Mouse (Mus musculus) kidney, adult 2 months (tissue): Measurements from ENCODE around the gene Rasl10a. TPM values are rescaled to one million over a fixed set of nuclear protein-coding genes. Genes with fewer than 3 reads are reported as not detected.

Source experiments
- DNase-seq: peaks from one replicate; pipeline ENCODE4 v3.0.0; 2021
- H3K27ac ChIP-seq: fragments of 200-500 bp; 2 replicates; pipeline ENCODE4 v1.5.1; 2012; ENCODE audit warnings: low read depth, low read length, control low read depth, inconsistent platforms; ENCODE audit not compliant: insufficient read depth
- H3K27me3 ChIP-seq: fragments of 200-500 bp; replicated peaks from 2 replicates; pipeline ENCODE4 v1.6.1; 2012; ENCODE audit warnings: mild to moderate bottlenecking, moderate library complexity, low read length, inconsistent platforms; ENCODE audit not compliant: control insufficient read depth, insufficient read depth
- H3K36me3 ChIP-seq: fragments of 200-500 bp; 2 replicates; pipeline ENCODE4 v1.6.1; 2012; ENCODE audit warnings: mild to moderate bottlenecking, moderate library complexity, low read length, inconsistent platforms; ENCODE audit not compliant: control insufficient read depth, insufficient read depth
- H3K4me1 ChIP-seq: fragments of 200-500 bp; 2 replicates; pipeline ENCODE4 v1.6.1; 2011; ENCODE audit warnings: low read length; ENCODE audit not compliant: control insufficient read depth, insufficient read depth
- H3K4me3 ChIP-seq: fragments of 200-500 bp; 2 replicates; pipeline ENCODE4 v1.5.1; 2011; ENCODE audit warnings: mild to moderate bottlenecking, low read depth, low read length, control low read depth; ENCODE audit not compliant: insufficient read depth
- CTCF ChIP-seq: fragments of 200-500 bp; conservative IDR thresholded peaks from 2 replicates; pipeline ENCODE4 v1.5.1; 2011; ENCODE audit warnings: low read depth, mild to moderate bottlenecking, control low read depth, low read length, moderate library complexity, mixed read lengths; ENCODE audit not compliant: insufficient read depth, insufficient read length
- POLR2A ChIP-seq: fragments of 200-500 bp; IDR thresholded peaks from one replicate; pipeline ENCODE4 v1.6.1; 2011; ENCODE audit warnings: low read depth, low read length, control low read depth
- WGBS: fragments of 180-500 bp; shearing (Covaris S2); methylation state at CpG from one replicate; pipeline ENCODE4 v1.1.7; 2018; 5-methylcytosine and 5-hydroxymethylcytosine counted together
- polyA plus RNA-seq: library from polyadenylated mRNA; depleted of rRNA; stranded (reverse); fragments of >200 nt; gene quantifications from 2 replicates; pipeline ENCODE4 v1.2.3, GENCODE M21; 2012

Rasl10a gene
- polyA plus RNA-seq, 1 experiment: 1.1 TPM

- H3K27ac ChIP-seq: no peak overlapping the region
- H3K4me1 ChIP-seq: peaks cover 16% of the 10 kb centered on the region
- peak; percentile 34 for DNase-seq
- WGBS: 33% methylated on average over 27 of the region's 27 CpGs
- H3K4me3 ChIP-seq: no peak overlapping the region
- TF ChIP-seq POLR2A (no peak), CTCF (peak; percentile 72)
- no peaks in the 10 kb centered on the region for H3K36me3 ChIP-seq
- H3K27me3 ChIP-seq: no peaks in the 10 kb centered on the region
These were observed 1.8 kb downstream of the Rasl10a start for GRCm38 (mm10) chr11:5059704-5060156.

GRCm38 (mm10) chr11:5060756-5061412 is 3.0 kb downstream of the Rasl10a start:
- peaks cover 16% of the 10 kb centered on the region for H3K4me1 ChIP-seq
- H3K27me3 ChIP-seq: no peaks in the 10 kb centered on the region
- DNase-seq: no peak
- WGBS: 88% methylated on average over 28 of the region's 28 CpGs
- TF ChIP-seq POLR2A (no peak), CTCF (no peak)
- no peaks in the 10 kb centered on the region for H3K36me3 ChIP-seq
- no peak overlapping the region for H3K27ac ChIP-seq
- H3K4me3 ChIP-seq: no peak overlapping the region

GRCm38 (mm10) chr11:5061413-5062139 is 3.6 kb downstream of the Rasl10a start:
- Histone ChIP-seq H3K27ac (no peak overlapping the region), H3K27me3 (no peaks in the 10 kb centered on the region), H3K4me1 (peaks cover 16% of the 10 kb centered on the region), H3K4me3 (peak overlapping the region; percentile 21; the same call in 1 of the 2 replicates), H3K36me3 (no peaks in the 10 kb centered on the region)
- DNase-seq: peak; percentile 96
- TF ChIP-seq CTCF (no peak), POLR2A (no peak)
- 22% methylated on average over 61 of the region's 62 CpGs for WGBS

- Histone ChIP-seq H3K4me1 (peaks cover 16% of the 10 kb centered on the region), H3K27me3 (no peaks in the 10 kb centered on the region), H3K4me3 (no peak overlapping the region), H3K27ac (no peak overlapping the region), H3K36me3 (no peaks in the 10 kb centered on the region)
- 49% methylated on average over 13 of the region's 13 CpGs for WGBS
- no peak for DNase-seq
- no peak for TF ChIP-seq CTCF
- no peak for TF ChIP-seq POLR2A
These were observed 4.4 kb downstream of the Rasl10a start for GRCm38 (mm10) chr11:5062326-5062725.

GRCm38 (mm10) chr11:5062860-5063505 is 5.1 kb downstream of the Rasl10a start:
- H3K27ac ChIP-seq: no peak overlapping the region

GRCm38 (mm10) chr11:5063561-5064281 is 5.8 kb downstream of the Rasl10a start:
- Histone ChIP-seq H3K4me1 (peaks cover 21% of the 10 kb centered on the region), H3K27me3 (no peaks in the 10 kb centered on the region), H3K36me3 (no peaks in the 10 kb centered on the region), H3K4me3 (peak overlapping the region; percentile 75; the same call in 1 of the 2 replicates), H3K27ac (no peak overlapping the region)
- DNase-seq: no peak
- TF ChIP-seq POLR2A (no peak), CTCF (no peak)
- WGBS: 77% methylated on average over 31 of the region's 31 CpGs

More at GRCm38 (mm10) chr11:5062860-5063505, 5.1 kb downstream of the Rasl10a start:
- no peak for TF ChIP-seq POLR2A
- no peak for TF ChIP-seq CTCF
- Histone ChIP-seq H3K4me1 (peaks cover 16% of the 10 kb centered on the region), H3K27me3 (no peaks in the 10 kb centered on the region), H3K4me3 (no peak overlapping the region), H3K36me3 (no peaks in the 10 kb centered on the region)
- no peak for DNase-seq
- 83% methylated on average over 13 of the region's 13 CpGs for WGBS
